Mouse (Mus musculus) lung, embryonic 16.5 days (tissue): ENCODE results near the gene Dcbld2. TPM values are rescaled to one million over a fixed set of nuclear protein-coding genes. Genes with fewer than 3 reads are reported as not detected.

Source experiments
- ATAC-seq: fragments of 200-750 bp; cut with Nextera tagmentation; 2 replicates; pipeline ENCODE4 v1.8.0; 2017; ENCODE audit warnings: low read depth, mild to moderate bottlenecking, moderate library complexity
- H3K27ac ChIP-seq: fragments of 300-500 bp; sonication (generic); 2 replicates; pipeline ENCODE4 v1.5.1; 2014; ENCODE audit warnings: mild to moderate bottlenecking, control low read depth, low read length
- H3K27me3 ChIP-seq: fragments of 300-500 bp; sonication (generic); 2 replicates; pipeline ENCODE4 v1.6.1; 2014; ENCODE audit warnings: low read depth, low read length, mixed read lengths; ENCODE audit not compliant: control insufficient read depth, insufficient read depth
- H3K36me3 ChIP-seq: fragments of 300-500 bp; sonication (generic); 2 replicates; pipeline ENCODE4 v1.6.1; 2014; ENCODE audit warnings: low read length; ENCODE audit not compliant: control insufficient read depth, insufficient read depth
- H3K4me1 ChIP-seq: fragments of 300-500 bp; sonication (generic); replicated peaks from 2 replicates; pipeline ENCODE4 v1.6.1; 2014; ENCODE audit warnings: low read length, mixed read lengths; ENCODE audit not compliant: control insufficient read depth, insufficient read depth
- H3K4me2 ChIP-seq: fragments of 300-500 bp; sonication (generic); 2 replicates; pipeline ENCODE4 v1.6.1; 2014; ENCODE audit warnings: low read depth, low read length, control low read depth
- H3K4me3 ChIP-seq: fragments of 300-500 bp; sonication (generic); 2 replicates; pipeline ENCODE4 v1.5.1; 2014; ENCODE audit warnings: mild to moderate bottlenecking, low read length, control low read depth
- H3K9ac ChIP-seq: fragments of 300-500 bp; sonication (generic); 2 replicates; pipeline ENCODE4 v1.6.1; 2014; ENCODE audit warnings: low read length, control low read depth
- H3K9me3 ChIP-seq: fragments of 300-500 bp; sonication (generic); 2 replicates; pipeline ENCODE4 v1.6.1; 2016; ENCODE audit warnings: low read length; ENCODE audit not compliant: control insufficient read depth
- WGBS: fragments of 180-500 bp; shearing (Covaris S2); extraction: QIAGEN DNeasy Blood & Tissue Kit; methylation state at CpG from one replicate; pipeline ENCODE4 v1.1.7; 2014; 5-methylcytosine and 5-hydroxymethylcytosine counted together
- polyA plus RNA-seq: library from polyadenylated mRNA; unstranded; fragments of >200 nt; fragmentation: Nextera tagmentation; extraction: Ambion mirVana; gene quantifications from 2 replicates; pipeline ENCODE4 v1.2.1, GENCODE M21; 2015

The Dcbld2 gene
- polyA plus RNA-seq, 1 experiment from 2014 or later: 6.2 TPM

DNA sequence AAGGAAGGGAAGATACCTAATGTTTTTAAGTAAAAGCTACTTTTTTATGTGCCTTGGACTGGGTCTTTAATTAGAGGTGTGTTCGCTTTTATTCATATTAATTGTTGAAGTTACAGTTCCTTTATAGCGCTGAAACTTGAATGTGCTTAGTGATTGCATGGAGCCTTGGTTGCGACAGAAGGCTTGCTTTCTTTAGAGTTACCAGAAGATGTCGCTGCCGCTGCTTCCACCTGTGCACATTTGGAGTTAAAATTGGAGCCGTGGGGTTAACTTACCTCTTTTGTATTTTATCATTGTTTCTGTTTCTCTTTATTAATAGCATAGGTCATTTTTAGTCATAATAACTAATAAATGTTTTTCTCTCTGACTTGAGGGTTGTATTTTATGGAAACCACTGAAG lies 36.5 kb downstream of the Dcbld2 start:
- Histone ChIP-seq H3K4me2 (no peak overlapping the region), H3K36me3 (no peaks in the 10 kb centered on the region), H3K4me3 (no peak overlapping the region), H3K27me3 (no peaks in the 10 kb centered on the region), H3K9ac (no peak overlapping the region), H3K4me1 (peaks cover 4% of the 10 kb centered on the region; the same call in 1 of the 2 replicates), H3K27ac (no peak overlapping the region; the same call in 1 of the 2 replicates), H3K9me3 (no peaks in the 10 kb centered on the region)
- ATAC-seq: no peak
- WGBS: 69% methylated on average over 6 of the region's 6 CpGs

DNA sequence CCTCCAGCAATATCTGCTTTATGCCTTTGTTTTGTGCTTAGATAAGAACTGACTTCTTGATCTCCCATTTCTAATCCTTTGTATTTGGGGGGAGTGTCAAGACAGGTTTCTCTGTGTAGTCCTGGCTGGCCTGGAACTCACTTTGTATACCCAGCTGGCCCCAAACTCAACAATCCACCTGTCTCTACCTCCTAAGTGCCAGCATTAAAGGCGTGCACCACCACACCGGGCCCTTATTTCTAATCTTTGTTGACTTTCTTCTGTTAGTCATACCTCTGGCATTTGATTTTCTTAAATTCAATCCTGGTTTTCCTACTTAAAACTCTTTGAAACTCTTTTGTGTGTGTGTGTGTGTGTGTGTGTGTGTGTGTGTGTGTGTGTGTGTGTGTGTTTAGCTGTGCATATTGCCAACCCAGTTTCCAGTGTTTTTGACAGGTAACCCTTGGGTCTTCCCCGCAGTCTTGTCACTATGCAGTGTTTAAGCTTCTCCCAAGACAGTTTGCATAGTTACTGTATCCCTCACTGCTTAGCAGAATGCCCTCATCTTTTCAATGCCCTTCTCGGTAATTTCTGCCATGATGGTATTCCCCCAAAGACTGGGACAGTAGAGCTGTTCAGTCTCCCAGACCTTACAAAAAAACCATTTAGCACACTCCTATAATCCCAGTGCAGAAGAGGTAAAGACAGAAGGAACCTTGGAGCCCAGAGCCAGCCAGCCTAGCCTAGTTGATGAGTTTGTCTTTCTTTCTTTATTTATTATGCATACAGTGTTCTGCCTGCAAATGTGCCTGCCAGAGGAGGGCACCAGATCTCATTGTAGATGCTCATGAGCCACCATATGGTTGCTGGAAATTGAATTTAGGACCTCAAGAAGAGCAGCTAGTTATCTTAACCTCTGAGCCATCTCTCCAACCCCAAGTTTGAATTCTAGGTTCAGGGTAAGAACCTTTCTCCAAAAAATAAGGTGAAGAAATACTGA lies 38.3 kb downstream of the Dcbld2 start:
- Histone ChIP-seq H3K4me1 (peaks cover 4% of the 10 kb centered on the region; the same call in 1 of the 2 replicates), H3K9me3 (no peaks in the 10 kb centered on the region), H3K27ac (peak overlapping the region; percentile 79), H3K4me2 (no peak overlapping the region), H3K9ac (no peak overlapping the region), H3K27me3 (no peaks in the 10 kb centered on the region), H3K36me3 (peaks cover 5% of the 10 kb centered on the region), H3K4me3 (no peak overlapping the region)
- 64% methylated on average over 4 of the region's 4 CpGs for WGBS
- ATAC-seq: peak; percentile 87

DNA sequence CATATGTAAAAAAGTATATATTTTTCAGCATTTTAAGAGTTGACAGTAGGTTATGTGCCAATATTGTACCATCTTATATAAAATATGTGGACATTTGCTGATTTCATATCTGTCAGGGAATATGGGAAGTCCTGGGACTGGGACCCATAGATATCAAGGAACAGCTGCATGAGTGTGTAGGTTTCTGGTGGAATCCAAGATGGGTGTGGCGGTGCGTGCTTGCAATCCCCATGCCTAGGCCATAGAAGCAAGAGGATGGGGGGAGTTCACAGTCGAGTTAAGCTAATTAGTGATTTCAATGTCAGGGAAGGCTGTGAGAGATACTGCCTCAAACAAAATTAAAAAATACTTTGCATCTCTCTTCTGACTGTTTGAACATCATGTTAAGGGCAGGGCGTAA lies 40.8 kb downstream of the Dcbld2 start:
- WGBS: 86% methylated on average over 4 of the region's 4 CpGs
- Histone ChIP-seq H3K4me2 (no peak overlapping the region), H3K9me3 (no peaks in the 10 kb centered on the region), H3K4me3 (no peak overlapping the region), H3K9ac (no peak overlapping the region), H3K27ac (no peak overlapping the region), H3K27me3 (no peaks in the 10 kb centered on the region), H3K36me3 (peaks cover 9% of the 10 kb centered on the region), H3K4me1 (no peaks in the 10 kb centered on the region)
- ATAC-seq: no peak

DNA sequence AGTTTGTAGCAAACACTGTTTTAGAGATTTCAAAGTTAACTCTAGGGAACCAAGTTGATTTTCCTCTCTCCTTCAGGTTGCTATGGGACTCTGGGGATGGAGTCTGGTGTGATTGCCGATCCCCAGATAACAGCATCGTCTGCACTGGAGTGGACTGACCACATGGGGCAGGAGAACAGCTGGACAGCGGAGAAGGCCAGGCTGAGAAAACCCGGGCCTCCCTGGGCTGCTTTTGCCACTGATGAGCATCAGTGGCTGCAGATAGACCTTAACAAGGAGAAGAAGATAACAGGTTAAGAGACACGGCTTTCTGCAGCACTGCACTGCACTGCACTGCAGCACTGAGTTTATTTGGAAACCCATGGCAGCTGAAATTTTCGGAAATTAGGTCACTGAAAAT lies 42.4 kb downstream of the Dcbld2 start:
- ATAC-seq: no peak

DNA sequence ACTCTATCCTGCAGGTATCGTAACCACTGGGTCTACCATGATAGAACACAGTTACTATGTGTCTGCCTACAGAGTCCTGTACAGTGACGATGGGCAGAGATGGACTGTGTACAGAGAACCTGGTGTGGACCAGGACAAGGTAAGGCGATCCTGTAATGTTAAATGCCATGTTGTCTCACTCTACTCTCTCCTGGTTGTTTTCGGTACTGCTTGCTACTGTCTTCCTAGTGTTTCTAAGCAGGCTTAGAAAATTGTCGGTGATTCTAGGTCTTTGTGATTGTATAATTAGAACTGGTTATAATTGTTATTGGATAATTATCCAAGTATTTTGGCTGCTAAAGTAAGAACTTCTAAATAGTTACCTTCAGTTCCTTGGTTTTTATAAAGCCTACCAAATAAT lies 43.4 kb downstream of the Dcbld2 start:
- Histone ChIP-seq H3K9me3 (no peaks in the 10 kb centered on the region), H3K4me2 (no peak overlapping the region), H3K36me3 (peaks cover 9% of the 10 kb centered on the region), H3K4me1 (no peaks in the 10 kb centered on the region), H3K27ac (no peak overlapping the region), H3K4me3 (no peak overlapping the region), H3K27me3 (no peaks in the 10 kb centered on the region), H3K9ac (no peak overlapping the region)
- WGBS: 95% methylated on average over 5 of the region's 5 CpGs
- ATAC-seq: no peak

More for the DNA sequence above, 42.4 kb downstream of the Dcbld2 start:
- Histone ChIP-seq H3K4me2 (no peak overlapping the region), H3K27ac (no peak overlapping the region), H3K9ac (no peak overlapping the region), H3K27me3 (no peaks in the 10 kb centered on the region), H3K4me1 (no peaks in the 10 kb centered on the region), H3K36me3 (peaks cover 9% of the 10 kb centered on the region), H3K4me3 (no peak overlapping the region), H3K9me3 (no peaks in the 10 kb centered on the region)
- 62% methylated on average over 6 of the region's 6 CpGs for WGBS

DNA sequence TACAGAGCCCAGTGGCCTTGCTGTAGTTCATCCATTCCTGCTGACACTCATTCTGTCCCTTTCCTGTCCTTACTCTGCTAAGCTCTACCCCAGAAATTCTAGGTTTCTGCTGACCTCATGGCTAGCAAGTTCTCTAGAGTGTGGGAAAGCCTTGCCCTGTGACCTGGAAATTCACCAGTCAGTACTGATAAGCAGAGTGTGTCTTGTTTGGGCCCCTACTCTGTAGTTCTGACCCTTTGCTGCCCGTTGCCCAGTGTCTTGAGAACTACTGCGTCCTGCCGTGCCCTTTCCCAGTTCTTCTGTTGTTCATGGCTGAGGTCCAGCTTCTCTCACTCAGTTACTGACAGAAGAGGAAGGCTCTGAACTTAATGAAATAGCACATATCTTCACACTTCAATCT lies 44.9 kb downstream of the Dcbld2 start:
- Histone ChIP-seq H3K9me3 (no peaks in the 10 kb centered on the region), H3K27ac (no peak overlapping the region), H3K4me2 (no peak overlapping the region), H3K36me3 (peaks cover 9% of the 10 kb centered on the region), H3K27me3 (no peaks in the 10 kb centered on the region), H3K4me3 (no peak overlapping the region), H3K9ac (no peak overlapping the region), H3K4me1 (no peaks in the 10 kb centered on the region)
- ATAC-seq: peak; percentile 12; the same call in 1 of the 2 replicates
- WGBS: 28% methylated on average over 3 of the region's 3 CpGs

DNA sequence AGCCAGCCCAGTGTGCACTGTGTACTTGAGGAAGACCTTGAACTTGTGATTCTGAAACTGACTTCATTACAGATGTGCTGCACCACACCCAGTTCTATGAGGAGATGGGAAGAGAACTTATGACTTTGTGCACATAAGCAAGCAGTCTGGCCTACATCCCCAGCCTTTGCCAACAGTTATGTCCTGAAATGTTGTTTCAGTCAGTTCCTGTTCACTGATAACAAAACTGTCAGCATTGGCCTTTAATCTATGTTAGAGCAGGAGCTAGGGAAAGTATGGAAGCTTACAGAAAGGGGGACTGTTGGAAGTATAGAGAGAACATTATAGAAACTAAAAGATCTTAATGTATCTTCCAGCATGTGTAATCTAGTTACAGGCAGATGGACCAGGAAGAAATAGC lies 45.6 kb downstream of the Dcbld2 start:
- no peak overlapping the region for H3K27ac ChIP-seq
- no peaks in the 10 kb centered on the region for H3K9me3 ChIP-seq
- no peak overlapping the region for H3K9ac ChIP-seq
- ATAC-seq: no peak
- H3K27me3 ChIP-seq: no peaks in the 10 kb centered on the region
- no peak overlapping the region for H3K4me2 ChIP-seq
- H3K4me3 ChIP-seq: no peak overlapping the region
- no peaks in the 10 kb centered on the region for H3K4me1 ChIP-seq
- H3K36me3 ChIP-seq: peaks cover 11% of the 10 kb centered on the region

DNA sequence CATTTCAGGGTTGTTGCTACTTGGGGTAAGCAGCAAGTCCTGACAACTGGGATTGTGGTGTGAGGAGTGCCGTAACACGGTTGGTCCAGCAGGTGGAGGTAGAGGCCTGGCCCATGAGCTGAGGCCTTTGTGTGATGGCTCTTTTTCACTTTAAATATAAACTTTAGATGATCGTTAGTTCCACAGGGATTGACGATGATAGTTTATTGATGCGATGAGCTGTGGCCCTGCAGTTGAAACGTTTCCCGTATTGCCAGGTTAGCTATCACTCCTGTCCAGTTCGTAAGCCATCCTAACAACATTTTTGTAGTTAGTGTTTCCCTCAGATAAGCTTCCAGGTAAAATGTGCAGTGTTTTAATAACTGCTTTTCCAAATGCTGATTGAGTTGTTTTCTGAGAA lies 46.4 kb downstream of the Dcbld2 start:
- Histone ChIP-seq H3K4me1 (no peaks in the 10 kb centered on the region), H3K4me3 (no peak overlapping the region), H3K27me3 (no peaks in the 10 kb centered on the region), H3K36me3 (peaks cover 14% of the 10 kb centered on the region), H3K9me3 (no peaks in the 10 kb centered on the region), H3K27ac (no peak overlapping the region), H3K9ac (no peak overlapping the region), H3K4me2 (no peak overlapping the region)
- peak; percentile 56; the same call in 1 of the 2 replicates for ATAC-seq
- 50% methylated on average over 8 of the region's 8 CpGs for WGBS

DNA sequence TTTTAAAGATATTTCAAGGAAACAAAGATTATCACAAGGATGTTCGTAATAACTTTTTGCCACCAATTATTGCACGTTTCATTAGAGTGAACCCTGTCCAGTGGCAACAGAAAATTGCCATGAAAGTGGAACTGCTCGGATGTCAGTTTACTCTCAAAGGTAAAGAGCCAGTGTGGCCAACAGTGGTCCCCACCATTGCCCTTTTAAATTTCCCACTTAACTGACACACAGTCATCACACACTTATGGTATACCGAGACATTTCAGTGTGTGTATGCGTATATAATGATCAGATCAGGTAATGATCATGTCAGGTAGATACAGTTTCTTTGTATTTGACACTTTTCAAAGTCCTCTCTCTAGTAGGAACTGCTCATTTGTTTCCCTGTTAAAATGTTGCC lies 46.9 kb downstream of the Dcbld2 start:
- no peak overlapping the region for H3K27ac ChIP-seq
- no peaks in the 10 kb centered on the region for H3K9me3 ChIP-seq
- peaks cover 14% of the 10 kb centered on the region for H3K36me3 ChIP-seq
- H3K4me3 ChIP-seq: no peak overlapping the region
- no peak overlapping the region for H3K4me2 ChIP-seq
- H3K9ac ChIP-seq: no peak overlapping the region
- no peaks in the 10 kb centered on the region for H3K27me3 ChIP-seq
- ATAC-seq: no peak
- 83% methylated on average over 5 of the region's 5 CpGs for WGBS
- H3K4me1 ChIP-seq: no peaks in the 10 kb centered on the region
